Mouse (Mus musculus) activated CD4-positive, CD25-positive, alpha-beta regulatory T cell (primary cell): ENCODE results near the gene Slc44a3. TPM values are rescaled to one million over a fixed set of nuclear protein-coding genes. Genes with fewer than 3 reads are reported as not detected.

Experiments used
- polyA plus RNA-seq, 2 experiments: library from polyadenylated mRNA; unstranded; fragments of 100-300 nt; shearing (Covaris generic); gene quantifications; one replicate each; pipeline ENCODE4 v1.2.1; 2017

Slc44a3 gene
- polyA plus RNA-seq = under 1 TPM in 1 of 2 experiments, not detected in 1; 0.16 TPM

DNA sequence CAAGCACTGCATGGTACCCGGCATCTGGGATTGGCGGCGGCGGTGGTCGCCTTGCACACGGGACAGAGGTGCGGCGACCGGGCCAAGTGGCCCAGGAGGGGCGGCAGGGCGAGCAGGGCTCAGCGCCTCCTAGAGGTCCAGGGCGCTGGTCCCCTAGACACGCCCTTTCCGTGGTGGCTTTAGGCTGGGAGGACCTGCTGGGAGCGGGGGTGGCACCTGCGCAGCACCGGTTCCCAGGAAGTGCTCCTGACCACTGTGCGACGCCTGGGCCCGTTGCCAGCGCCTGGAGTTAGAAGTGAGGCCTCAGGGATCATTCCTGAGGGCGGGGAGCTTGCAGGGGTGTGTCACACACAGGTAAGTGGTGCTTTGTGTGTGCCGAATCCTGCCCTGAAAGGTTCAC is at the start of gene Slc44a3:
TSS of gene Slc44a3 (minus strand) at position 229 of the 400 bp plus-strand sequence.

DNA sequence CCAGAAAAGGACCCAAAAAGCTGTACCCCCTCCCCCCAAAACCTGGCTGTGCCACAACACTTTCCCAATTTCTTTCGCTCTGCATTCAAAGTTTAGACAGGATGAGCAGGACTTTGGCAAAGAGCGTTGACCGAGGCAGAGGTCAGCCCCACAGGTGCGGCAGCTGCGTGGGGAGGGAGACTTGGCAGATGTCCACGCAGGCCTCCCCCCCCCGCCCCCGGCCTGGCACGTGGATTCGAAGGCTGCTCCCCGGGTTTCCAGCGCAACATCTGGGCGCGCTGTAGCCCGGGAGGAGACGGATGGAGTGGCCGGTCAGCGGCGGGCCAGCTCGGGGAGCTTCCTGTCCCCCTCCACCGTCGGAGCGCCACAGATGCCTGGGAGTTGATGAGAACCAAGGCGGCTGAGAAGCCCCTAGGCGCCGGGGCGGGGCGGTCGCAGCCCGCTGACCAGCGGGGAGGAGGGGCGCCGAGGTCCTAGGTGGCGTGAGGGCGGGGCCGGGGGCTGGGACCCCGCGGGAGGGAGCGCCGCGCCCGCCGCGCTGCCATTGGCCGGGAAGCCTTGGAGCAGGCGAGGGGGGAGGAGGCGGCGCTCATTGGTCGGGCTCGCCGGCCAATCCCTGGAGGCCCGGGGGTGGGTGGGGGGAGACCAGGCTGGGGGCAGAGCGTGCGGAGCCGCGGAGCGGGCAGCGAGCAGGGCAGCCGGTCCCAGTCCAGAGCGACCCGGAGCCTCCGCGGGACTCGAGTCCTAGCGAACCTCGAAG is 106.2 kb downstream of the Slc44a3 start, which contains the start of gene Cnn3:
TSS of gene Cnn3 (plus strand) at position 637 of the 760 bp plus-strand sequence.

Other genes starting within 250 kb of the Slc44a3 start
- gene Tmem56, start 249.3 kb downstream of the Slc44a3 start, polyA plus RNA-seq = under 1 TPM; 0.26 to 0.96 TPM
- gene Alg14, start 240.6 kb downstream of the Slc44a3 start, polyA plus RNA-seq = 10 to 100 TPM; 13.5 to 19.7 TPM
- 10 to 100 TPM in 1 of 2 experiments, 1 to 10 TPM in 1; 7.6 to 29.8 TPM for gene Cnn3, start 105.9 kb downstream of the Slc44a3 start, polyA plus RNA-seq
- gene 4930432M17Rik, start 138.4 kb upstream of the Slc44a3 start, polyA plus RNA-seq = not detected
- not detected for gene F3, start 191.1 kb upstream of the Slc44a3 start, polyA plus RNA-seq